Comparison of ENCODE assay signal across 8 mouse cellular contexts in genomic region chr1:184845111-184846071, GRCm38 (mm10). TPM values are rescaled to one million over a fixed set of nuclear protein-coding genes. Genes with fewer than 3 reads are reported as not detected.
DNase-seq lines count a peak whose midpoint lies in the region; ATAC-seq lines count a peak whose summit lies in the region.

No protein-coding gene starts in this region.

- peak; percentile 91 for ATAC-seq in inflammation-experienced regulatory T-cells, adult 6 months
- peak; percentile 81 for ATAC-seq in megakaryocyte progenitor cell, adult 5-6 weeks (replicated peaks; ENCODE audit: poor library complexity)

- DNase-seq in adrenal gland, adult 18-20 months (ENCODE audit: low spot score in 2 of 2), result peak; percentile 91 to 95
- peak; percentile 90 for DNase-seq in embryo, embryonic 10.5 days (ENCODE audit: low spot score)
- peak; percentile 93 for DNase-seq in gastrocnemius, postnatal 14 days
- DNase-seq in left cerebral cortex, postnatal 10 days (ENCODE audit: extremely low spot score in 1 of 2, low spot score in 2 of 2), result peak; percentile 76 to 93
- DNase-seq in right cerebral cortex, postnatal 10 days (ENCODE audit: low spot score in 2 of 2), result peak; percentile 90
- DNase-seq in urinary bladder, postnatal 14 days (ENCODE audit: low spot score), result peak; percentile 92

- intact Hi-C loops in gastrocnemius, postnatal 14 days (cut with DNase I; ENCODE audit: low total_unique reads), result no loop called here
- intact Hi-C loops in left cerebral cortex, postnatal 10 days (cut with DNase I), result no loop called here

RNA-seq across cellular contexts. Expression of gene Marc2, which starts 0.9 kb away (rescaled TPM):
- total RNA-seq in adrenal gland, adult 18-20 months (2021), result 100 to 1,000 TPM; 381 to 428 TPM
- total RNA-seq in gastrocnemius, postnatal 14 days (2021), result 100 to 1,000 TPM; 136 to 145 TPM
- polyA plus RNA-seq in inflammation-experienced regulatory T-cells, adult 6 months (2017; shearing (Covaris generic)), result 10 to 100 TPM; 22.0 to 38.0 (median 29.2) TPM
- 10 to 100 TPM; 96.8 to 98.6 TPM for total RNA-seq in left cerebral cortex, postnatal 10 days (2021)
- 217 and 227 TPM in 2 replicates for total RNA-seq in megakaryocyte progenitor cell, adult 5-6 weeks (2015)
- total RNA-seq in megakaryocyte progenitor cell, adult 5-6 weeks (2017), result 65.4 and 72.7 TPM in 2 replicates

RNA-seq across cellular contexts. Expression of gene Marc1, which starts 34.3 kb away (rescaled TPM):
- 10 to 100 TPM in 1 of 2 experiments, 1 to 10 TPM in 1; 6.1 to 19.0 TPM for total RNA-seq in adrenal gland, adult 18-20 months (2021)
- under 1 TPM in 1 of 2 experiments, not detected in 1; 0.13 TPM for total RNA-seq in gastrocnemius, postnatal 14 days (2021)
- not detected for polyA plus RNA-seq in inflammation-experienced regulatory T-cells, adult 6 months (2017; shearing (Covaris generic))
- total RNA-seq in left cerebral cortex, postnatal 10 days (2021), result not detected
- 0.49 and 0.67 TPM in 2 replicates for total RNA-seq in megakaryocyte progenitor cell, adult 5-6 weeks (2015)
- total RNA-seq in megakaryocyte progenitor cell, adult 5-6 weeks (2017), result 0.33 TPM in 1 of 2 replicates, not detected in the other

RNA-seq across cellular contexts. Expression of gene C130074G19Rik, which starts 37.6 kb away (rescaled TPM):
- total RNA-seq in adrenal gland, adult 18-20 months (2021), result 10 to 100 TPM; 32.3 to 64.9 TPM
- 10 to 100 TPM; 25.9 to 31.8 TPM for total RNA-seq in gastrocnemius, postnatal 14 days (2021)
- not detected for polyA plus RNA-seq in inflammation-experienced regulatory T-cells, adult 6 months (2017; shearing (Covaris generic))
- 10 to 100 TPM; 13.3 to 15.0 TPM for total RNA-seq in left cerebral cortex, postnatal 10 days (2021)
- total RNA-seq in megakaryocyte progenitor cell, adult 5-6 weeks (2015), result not detected in 2 replicates
- total RNA-seq in megakaryocyte progenitor cell, adult 5-6 weeks (2017), result not detected in 2 replicates

Comparison
In these comparisons a context has a peak if more than half of its experiments do, and no peak if none do; other contexts are left out.
1. Peak in every context shown above with its lines: DNase-seq and ATAC-seq.
2. RNA of gene Marc1, which starts 34.3 kb away (total RNA-seq): 6.1 to 19.0 TPM in adrenal gland, adult 18-20 months; 0.33 to 0.67 TPM in megakaryocyte progenitor cell, adult 5-6 weeks, 0.13 TPM in gastrocnemius, postnatal 14 days and not detected in left cerebral cortex, postnatal 10 days; every median in the first group is over 4 times any median in the second.
3. RNA of gene C130074G19Rik, which starts 37.6 kb away (total RNA-seq): 32.3 to 64.9 TPM in adrenal gland, adult 18-20 months, 25.9 to 31.8 TPM in gastrocnemius, postnatal 14 days and 13.3 to 15.0 TPM in left cerebral cortex, postnatal 10 days; not detected in megakaryocyte progenitor cell, adult 5-6 weeks; every median in the first group is over 10 times any median in the second.